Mouse (Mus musculus) ES-Bruce4 (cell line): ENCODE results near the gene Tuba1c. TPM values are rescaled to one million over a fixed set of nuclear protein-coding genes. Genes with fewer than 3 reads are reported as not detected.

Experiments
- H3K27ac ChIP-seq: 2 replicates; pipeline ENCODE4 v1.5.1; 2012; ENCODE audit warnings: low read length, inconsistent platforms; ENCODE audit not compliant: insufficient read depth
- H3K27me3 ChIP-seq: 2 replicates; pipeline ENCODE4 v1.6.1; 2012; ENCODE audit warnings: mild to moderate bottlenecking, low read length, inconsistent platforms; ENCODE audit not compliant: control insufficient read depth, poor library complexity, insufficient read depth, severe bottlenecking
- H3K36me3 ChIP-seq: 2 replicates; pipeline ENCODE4 v1.6.1; 2012; ENCODE audit warnings: inconsistent platforms, mild to moderate bottlenecking, low read length, moderate library complexity; ENCODE audit not compliant: control insufficient read depth, poor library complexity, insufficient read depth, severe bottlenecking
- H3K4me1 ChIP-seq: one replicate; pipeline ENCODE4 v1.8.1; 2011; ENCODE audit warnings: low read length; ENCODE audit not compliant: control insufficient read depth, insufficient read depth
- H3K4me3 ChIP-seq: 2 replicates; pipeline ENCODE4 v1.5.1; 2011; ENCODE audit warnings: low read depth, mild to moderate bottlenecking, low read length
- H3K9ac ChIP-seq: 2 replicates; pipeline ENCODE4 v1.6.1; 2012; ENCODE audit warnings: low read depth, mild to moderate bottlenecking, inconsistent platforms; ENCODE audit not compliant: poor library complexity, severe bottlenecking
- H3K9me3 ChIP-seq: replicated peaks from 2 replicates; pipeline ENCODE4 v1.6.1; 2012; ENCODE audit warnings: mild to moderate bottlenecking, low read length, inconsistent platforms; ENCODE audit not compliant: control insufficient read depth, poor library complexity, insufficient read depth, severe bottlenecking
- CTCF ChIP-seq: IDR thresholded peaks from one replicate; pipeline ENCODE4 v1.8.1; 2011; ENCODE audit warnings: low read depth, low read length
- EP300 ChIP-seq: IDR thresholded peaks from 2 replicates; pipeline ENCODE4 v1.6.1; 2011; ENCODE audit warnings: low read depth, low read length; ENCODE audit not compliant: insufficient read depth
- POLR2A ChIP-seq: IDR thresholded peaks from one replicate; pipeline ENCODE4 v1.8.1; 2011; ENCODE audit warnings: low read length; ENCODE audit not compliant: insufficient read depth
- polyA plus RNA-seq: library from polyadenylated mRNA; stranded (reverse); fragments of >200 nt; gene quantifications from 2 replicates; pipeline ENCODE4 v1.2.4, GENCODE M21; 2011; ENCODE audit warnings: low read depth; ENCODE audit not compliant: missing spikeins, insufficient read depth, insufficient read length

Tuba1c gene
- polyA plus RNA-seq, 1 experiment = 407 TPM

GRCm38 (mm10) chr15:98985240-98985981 is 44.3 kb upstream of the Tuba1c start:
- TF ChIP-seq EP300 (peak; percentile 89), CTCF (no peak), POLR2A (peak; percentile 46)
- Histone ChIP-seq H3K36me3 (no peaks in the 10 kb centered on the region), H3K4me3 (peak overlapping the region; percentile 66), H3K27me3 (no peaks in the 10 kb centered on the region), H3K9ac (peak overlapping the region; percentile 17), H3K27ac (peak overlapping the region; percentile 92), H3K4me1 (peaks cover 8% of the 10 kb centered on the region), H3K9me3 (no peaks in the 10 kb centered on the region)

GRCm38 (mm10) chr15:98985982-98986715 is 43.5 kb upstream of the Tuba1c start:
- TF ChIP-seq CTCF = no peak
- no peak for TF ChIP-seq EP300
- no peak for TF ChIP-seq POLR2A
- peaks cover 8% of the 10 kb centered on the region for H3K4me1 ChIP-seq
- peak overlapping the region; percentile 66 for H3K4me3 ChIP-seq
- no peaks in the 10 kb centered on the region for H3K36me3 ChIP-seq
- H3K27me3 ChIP-seq = no peaks in the 10 kb centered on the region
- peak overlapping the region; percentile 70; the same call in 1 of the 2 replicates for H3K9ac ChIP-seq
- no peaks in the 10 kb centered on the region for H3K9me3 ChIP-seq
- peak overlapping the region; percentile 92 for H3K27ac ChIP-seq

- TF ChIP-seq EP300 (peak; percentile 53; the same call in 1 of the 2 replicates), POLR2A (no peak)
- Histone ChIP-seq H3K9me3 (no peaks in the 10 kb centered on the region), H3K36me3 (no peaks in the 10 kb centered on the region), H3K4me3 (no peak overlapping the region), H3K9ac (peak overlapping the region; percentile 70; the same call in 1 of the 2 replicates), H3K27ac (peak overlapping the region; percentile 100), H3K4me1 (peaks cover 9% of the 10 kb centered on the region), H3K27me3 (no peaks in the 10 kb centered on the region)
Measured at GRCm38 (mm10) chr15:98987077-98987630, 42.5 kb upstream of the Tuba1c start.

GRCm38 (mm10) chr15:98987661-98988181 is 42.0 kb upstream of the Tuba1c start:
- Histone ChIP-seq H3K4me1 (peaks cover 8% of the 10 kb centered on the region), H3K9ac (0 out of 2 replicates have a peak overlapping the region, but pooled peaks have one; percentile 70), H3K4me3 (no peak overlapping the region)

GRCm38 (mm10) chr15:98988787-98989186 is 40.9 kb upstream of the Tuba1c start:
- peak overlapping the region; percentile 100 for H3K27ac ChIP-seq
- no peaks in the 10 kb centered on the region for H3K9me3 ChIP-seq
- H3K4me3 ChIP-seq = no peak overlapping the region
- H3K27me3 ChIP-seq = no peaks in the 10 kb centered on the region
- peaks cover 4% of the 10 kb centered on the region for H3K4me1 ChIP-seq
- no peaks in the 10 kb centered on the region for H3K36me3 ChIP-seq
- TF ChIP-seq CTCF (no peak), EP300 (0 out of 2 replicates have a peak, but pooled peaks have one; percentile 12), POLR2A (no peak)
- peak overlapping the region; percentile 70 for H3K9ac ChIP-seq

More at GRCm38 (mm10) chr15:98987661-98988181, 42.0 kb upstream of the Tuba1c start:
- Histone ChIP-seq H3K9me3 (no peaks in the 10 kb centered on the region), H3K36me3 (no peaks in the 10 kb centered on the region), H3K27ac (peak overlapping the region; percentile 100), H3K27me3 (no peaks in the 10 kb centered on the region)
- TF ChIP-seq EP300 = no peak
- TF ChIP-seq CTCF = no peak
- no peak for TF ChIP-seq POLR2A
